Mouse (Mus musculus): ENCODE data around the gene Prpf4. TPM values are rescaled to one million over a fixed set of nuclear protein-coding genes. Genes with fewer than 3 reads are reported as not detected.

Gene Prpf4
- polyA plus RNA-seq, 1 experiment from 2014 or later, result 17.0 TPM

GRCm38 (mm10) chr4:62372818-62373520 is 35.6 kb upstream of the Prpf4 start:
- no peak for ATAC-seq (ENCODE audit: low FRiP score)
- H3K9me3 ChIP-seq, result no peaks in the 10 kb centered on the region
- H3K4me3 ChIP-seq, result no peak overlapping the region
- no peak overlapping the region for H3K27ac ChIP-seq
- no peaks in the 10 kb centered on the region for H3K36me3 ChIP-seq
- 86% methylated on average over 9 of the region's 9 CpGs for WGBS
- no peak overlapping the region for H3K9ac ChIP-seq
- no peaks in the 10 kb centered on the region for H3K4me1 ChIP-seq (replicated peaks)
- H3K4me2 ChIP-seq, result no peak overlapping the region
- H3K27me3 ChIP-seq, result no peaks in the 10 kb centered on the region

- H3K27ac ChIP-seq, result no peak overlapping the region
- H3K9ac ChIP-seq, result no peak overlapping the region
- 0 out of 2 replicates have a peak, but pooled peaks cover 2% of the 10 kb centered on the region for H3K4me1 ChIP-seq (replicated peaks)
- no peaks in the 10 kb centered on the region for H3K9me3 ChIP-seq
- WGBS, result 88% methylated on average over 7 of the region's 7 CpGs
- H3K4me3 ChIP-seq, result no peak overlapping the region
- H3K27me3 ChIP-seq, result no peaks in the 10 kb centered on the region
- no peak overlapping the region for H3K4me2 ChIP-seq
- ATAC-seq (ENCODE audit: low FRiP score), result no peak
- no peaks in the 10 kb centered on the region for H3K36me3 ChIP-seq
Observed at GRCm38 (mm10) chr4:62373668-62374067, 34.9 kb upstream of the Prpf4 start.

DNA sequence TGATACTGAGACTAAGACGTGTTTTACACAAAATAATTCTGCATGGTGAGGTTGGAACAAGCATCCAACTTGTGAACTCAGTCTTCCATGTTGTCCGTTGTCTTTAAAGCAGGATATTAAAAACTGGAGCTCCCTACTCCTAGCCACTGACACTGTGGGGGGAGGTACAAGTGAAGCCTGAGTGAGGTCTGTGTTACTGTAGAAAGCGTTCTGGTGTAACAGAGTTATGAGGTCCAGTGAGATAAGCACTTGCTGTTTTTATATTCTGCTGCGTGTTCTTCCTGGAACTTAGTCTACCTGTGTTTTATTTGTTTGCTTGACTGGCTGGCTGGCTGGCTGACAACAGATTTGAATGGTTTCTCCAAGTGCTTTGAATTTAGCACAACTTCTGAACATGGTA is 34.3 kb upstream of the Prpf4 start:
- Histone ChIP-seq H3K36me3 (no peaks in the 10 kb centered on the region), H3K27me3 (no peaks in the 10 kb centered on the region), H3K9ac (no peak overlapping the region), H3K27ac (no peak overlapping the region), H3K4me1 (replicated peaks) (0 out of 2 replicates have a peak, but pooled peaks cover 3% of the 10 kb centered on the region), H3K9me3 (no peaks in the 10 kb centered on the region), H3K4me2 (no peak overlapping the region), H3K4me3 (no peak overlapping the region)
- no peak for ATAC-seq (ENCODE audit: low FRiP score)
- 91% methylated on average over 4 of the region's 4 CpGs for WGBS

GRCm38 (mm10) chr4:62376123-62376522 is 32.5 kb upstream of the Prpf4 start:
- H3K27me3 ChIP-seq, result no peaks in the 10 kb centered on the region
- H3K9ac ChIP-seq, result no peak overlapping the region
- no peak overlapping the region for H3K4me3 ChIP-seq
- no peaks in the 10 kb centered on the region for H3K9me3 ChIP-seq
- H3K4me2 ChIP-seq, result no peak overlapping the region
- no peaks in the 10 kb centered on the region for H3K36me3 ChIP-seq
- 0 out of 2 replicates have a peak, but pooled peaks cover 3% of the 10 kb centered on the region for H3K4me1 ChIP-seq (replicated peaks)
- no peak for ATAC-seq (ENCODE audit: low FRiP score)
- H3K27ac ChIP-seq, result no peak overlapping the region
- WGBS, result 95% methylated on average over 2 of the region's 2 CpGs

DNA sequence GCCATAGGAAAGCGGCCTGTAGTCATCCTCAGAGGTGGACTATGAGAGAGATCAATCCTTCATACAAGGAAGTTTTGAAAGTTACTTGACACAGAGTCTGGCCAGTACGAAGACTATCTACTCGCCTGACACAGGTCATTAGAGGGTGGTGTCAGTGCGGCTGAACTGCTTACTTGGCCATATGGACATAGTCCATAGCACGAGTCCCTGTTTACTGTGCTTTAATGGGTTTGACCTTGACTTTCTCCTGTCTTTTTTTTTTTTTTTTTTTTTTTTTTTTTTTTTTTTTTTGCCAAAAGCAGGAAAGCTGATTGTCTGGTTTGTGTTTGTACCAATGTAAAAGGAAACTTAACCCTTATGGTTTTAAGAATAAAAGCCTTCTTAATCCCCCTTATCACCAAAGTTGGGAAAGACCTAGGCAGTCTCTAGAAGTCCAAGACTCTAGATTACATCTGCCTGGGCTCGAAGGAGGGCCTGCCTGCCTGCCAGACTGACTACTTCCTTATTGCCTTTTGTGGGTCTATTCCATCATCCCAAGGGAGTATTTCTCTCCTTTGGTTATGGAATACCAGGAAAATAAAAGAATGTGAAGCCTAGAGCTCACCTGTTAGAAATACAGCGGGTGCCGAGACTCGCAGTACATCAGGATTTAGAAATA is 28.7 kb upstream of the Prpf4 start:
- 92% methylated on average over 9 of the region's 9 CpGs for WGBS
- no peak overlapping the region for H3K4me2 ChIP-seq
- H3K27me3 ChIP-seq, result no peaks in the 10 kb centered on the region
- ATAC-seq (ENCODE audit: low FRiP score), result no peak
- H3K9me3 ChIP-seq, result no peaks in the 10 kb centered on the region
- no peak overlapping the region for H3K4me3 ChIP-seq
- H3K36me3 ChIP-seq, result peaks cover 7% of the 10 kb centered on the region
- no peak overlapping the region for H3K27ac ChIP-seq
- H3K9ac ChIP-seq, result no peak overlapping the region
- H3K4me1 ChIP-seq (replicated peaks), result 0 out of 2 replicates have a peak, but pooled peaks cover 3% of the 10 kb centered on the region

- Histone ChIP-seq H3K27me3 (no peaks in the 10 kb centered on the region), H3K4me1 (replicated peaks) (0 out of 2 replicates have a peak, but pooled peaks cover 3% of the 10 kb centered on the region), H3K4me2 (no peak overlapping the region), H3K9me3 (no peaks in the 10 kb centered on the region), H3K4me3 (no peak overlapping the region), H3K27ac (no peak overlapping the region), H3K36me3 (peaks cover 24% of the 10 kb centered on the region), H3K9ac (no peak overlapping the region)
- ATAC-seq (ENCODE audit: low FRiP score), result no peak
- WGBS, result 95% methylated on average over 6 of the region's 6 CpGs
Observed at GRCm38 (mm10) chr4:62383207-62383606, 25.4 kb upstream of the Prpf4 start.

GRCm38 (mm10) chr4:62383752-62384151 is 24.8 kb upstream of the Prpf4 start:
- Histone ChIP-seq H3K4me2 (no peak overlapping the region), H3K4me1 (replicated peaks) (0 out of 2 replicates have a peak, but pooled peaks cover under 1% of the 10 kb centered on the region), H3K4me3 (no peak overlapping the region), H3K27me3 (no peaks in the 10 kb centered on the region), H3K27ac (no peak overlapping the region), H3K36me3 (peaks cover 30% of the 10 kb centered on the region), H3K9ac (no peak overlapping the region), H3K9me3 (no peaks in the 10 kb centered on the region)
- WGBS, result 86% methylated on average over 7 of the region's 7 CpGs
- ATAC-seq (ENCODE audit: low FRiP score), result no peak

- ATAC-seq (ENCODE audit: low FRiP score), result no peak
- H3K27ac ChIP-seq, result no peak overlapping the region
- 100% methylated on average over 1 of the region's 1 CpGs for WGBS
- no peaks in the 10 kb centered on the region for H3K27me3 ChIP-seq
- H3K9ac ChIP-seq, result no peak overlapping the region
- H3K4me1 ChIP-seq (replicated peaks), result no peaks in the 10 kb centered on the region
- no peak overlapping the region for H3K4me2 ChIP-seq
- H3K36me3 ChIP-seq, result peaks cover 34% of the 10 kb centered on the region
- no peaks in the 10 kb centered on the region for H3K9me3 ChIP-seq
- no peak overlapping the region for H3K4me3 ChIP-seq
Observed at GRCm38 (mm10) chr4:62384159-62384558, 24.4 kb upstream of the Prpf4 start.

DNA sequence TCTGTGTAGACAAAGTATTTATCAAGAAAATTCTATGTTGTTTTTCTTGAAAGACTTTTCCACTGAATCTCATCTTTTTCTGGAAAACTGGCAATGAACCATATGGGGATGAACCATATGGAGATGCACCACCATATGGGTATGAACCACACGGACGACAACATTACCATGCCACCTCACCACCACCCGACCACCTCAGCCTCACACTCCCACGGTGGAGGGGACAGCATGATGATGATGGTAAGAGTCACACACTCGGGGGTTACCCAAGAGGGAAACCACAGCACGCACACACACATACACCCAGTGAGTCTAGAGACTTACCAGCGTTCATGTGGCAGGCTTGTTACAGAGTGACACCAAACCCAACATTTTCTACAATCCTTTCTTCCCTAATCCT is 23.2 kb upstream of the Prpf4 start:
- WGBS, result 93% methylated on average over 7 of the region's 7 CpGs
- Histone ChIP-seq H3K4me3 (no peak overlapping the region), H3K36me3 (peaks cover 45% of the 10 kb centered on the region), H3K9me3 (no peaks in the 10 kb centered on the region), H3K27me3 (no peaks in the 10 kb centered on the region), H3K27ac (no peak overlapping the region), H3K9ac (no peak overlapping the region), H3K4me2 (no peak overlapping the region), H3K4me1 (replicated peaks) (no peaks in the 10 kb centered on the region)
- no peak for ATAC-seq (ENCODE audit: low FRiP score)

DNA sequence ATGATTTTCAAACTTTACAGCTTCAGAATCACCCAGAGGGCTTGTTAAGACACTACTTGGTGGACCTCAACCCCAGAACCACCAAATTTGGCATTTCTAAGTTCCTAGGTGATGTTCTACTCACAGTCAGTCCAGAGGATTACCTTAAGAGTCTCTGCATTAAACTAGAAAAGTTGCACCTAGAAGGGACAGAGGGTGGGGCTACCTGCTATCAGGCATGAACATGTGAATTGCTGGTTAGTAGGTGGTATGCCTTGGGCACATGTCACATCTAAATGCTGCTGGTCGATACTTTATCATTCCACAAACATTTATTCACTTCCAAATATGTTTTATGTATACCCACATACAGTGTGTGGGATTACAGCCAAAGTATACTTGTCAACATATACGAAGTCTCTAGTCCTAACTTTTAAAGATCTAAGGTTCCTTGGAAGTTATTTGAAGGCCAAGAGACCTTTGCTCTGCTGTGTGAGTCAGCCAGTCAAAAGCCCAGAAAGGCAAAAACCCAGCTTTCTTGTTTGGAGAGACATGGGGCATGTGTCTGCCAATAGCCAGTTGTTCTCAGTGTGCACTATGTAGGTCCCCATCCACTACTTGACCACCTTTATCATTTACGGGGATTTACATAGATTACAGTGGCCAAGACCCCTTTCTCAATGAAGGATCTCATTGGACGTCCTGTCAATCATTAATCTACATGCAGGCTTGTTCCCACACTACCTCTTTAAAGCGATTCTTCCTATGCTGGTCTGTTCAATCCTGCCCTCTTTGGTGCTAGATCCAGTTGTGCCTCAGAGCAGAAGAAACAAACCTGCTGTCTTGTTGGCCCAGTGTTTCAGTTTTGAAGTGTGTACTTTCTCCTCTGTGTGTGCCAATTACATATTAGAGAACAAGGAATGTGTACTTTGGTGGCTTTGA is 18.7 kb upstream of the Prpf4 start:
- Histone ChIP-seq H3K27ac (no peak overlapping the region), H3K36me3 (peaks cover 63% of the 10 kb centered on the region), H3K9ac (no peak overlapping the region), H3K27me3 (no peaks in the 10 kb centered on the region), H3K4me2 (no peak overlapping the region), H3K9me3 (no peaks in the 10 kb centered on the region), H3K4me3 (no peak overlapping the region), H3K4me1 (replicated peaks) (no peaks in the 10 kb centered on the region)
- 90% methylated on average over 5 of the region's 5 CpGs for WGBS
- ATAC-seq (ENCODE audit: low FRiP score), result no peak

DNA sequence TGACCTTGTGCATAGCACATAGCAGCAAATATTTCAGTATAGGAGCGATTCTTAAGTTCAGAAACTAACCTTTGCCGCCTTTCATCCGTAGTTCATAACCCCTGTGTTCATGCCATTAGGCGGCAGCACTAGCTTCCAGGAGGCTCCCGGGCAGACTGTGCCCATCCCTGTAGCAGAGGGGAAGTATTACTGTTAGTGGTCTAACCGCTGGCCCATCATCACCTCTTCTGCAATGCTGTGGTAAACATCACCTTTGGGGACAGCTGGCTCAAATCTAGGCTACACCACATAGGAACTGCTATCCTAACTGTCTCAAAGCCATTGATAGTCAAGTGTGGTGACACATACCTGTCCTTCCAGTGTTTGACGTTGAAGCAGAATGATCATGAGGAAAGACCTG is 16.7 kb upstream of the Prpf4 start:
- 91% methylated on average over 7 of the region's 7 CpGs for WGBS
- no peak overlapping the region for H3K27ac ChIP-seq
- H3K4me3 ChIP-seq, result no peak overlapping the region
- ATAC-seq (ENCODE audit: low FRiP score), result no peak
- no peaks in the 10 kb centered on the region for H3K27me3 ChIP-seq
- no peak overlapping the region for H3K9ac ChIP-seq
- no peaks in the 10 kb centered on the region for H3K9me3 ChIP-seq
- H3K4me1 ChIP-seq (replicated peaks), result no peaks in the 10 kb centered on the region
- no peak overlapping the region for H3K4me2 ChIP-seq
- peaks cover 75% of the 10 kb centered on the region for H3K36me3 ChIP-seq

DNA sequence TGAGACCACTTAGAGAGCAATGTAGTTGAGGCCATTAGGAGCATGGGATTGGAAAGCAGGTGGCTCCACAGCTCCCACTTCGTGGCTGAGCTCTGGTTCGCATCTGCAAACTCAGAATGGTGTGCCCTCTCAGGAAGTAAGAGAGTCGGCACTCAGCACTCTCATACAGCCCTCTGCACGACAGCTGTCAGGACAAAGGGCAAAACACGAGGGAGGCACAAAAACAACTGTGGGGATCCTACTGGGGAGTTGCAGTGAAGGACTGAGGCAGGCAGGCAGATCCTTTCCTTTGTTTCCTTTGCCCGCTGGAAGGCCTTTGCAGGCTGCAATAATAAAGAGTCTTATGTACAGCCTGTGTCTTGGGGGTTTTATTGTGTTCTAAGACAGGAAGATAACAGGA is 15.1 kb upstream of the Prpf4 start:
- Histone ChIP-seq H3K27me3 (no peaks in the 10 kb centered on the region), H3K4me3 (no peak overlapping the region), H3K9ac (no peak overlapping the region), H3K4me2 (no peak overlapping the region), H3K36me3 (peaks cover 78% of the 10 kb centered on the region), H3K4me1 (replicated peaks) (no peaks in the 10 kb centered on the region), H3K27ac (no peak overlapping the region), H3K9me3 (no peaks in the 10 kb centered on the region)
- ATAC-seq (ENCODE audit: low FRiP score), result no peak
- 17% methylated on average over 6 of the region's 6 CpGs for WGBS
